ENCODE assay signal across 19 mouse cellular contexts in the genomic region with DNA sequence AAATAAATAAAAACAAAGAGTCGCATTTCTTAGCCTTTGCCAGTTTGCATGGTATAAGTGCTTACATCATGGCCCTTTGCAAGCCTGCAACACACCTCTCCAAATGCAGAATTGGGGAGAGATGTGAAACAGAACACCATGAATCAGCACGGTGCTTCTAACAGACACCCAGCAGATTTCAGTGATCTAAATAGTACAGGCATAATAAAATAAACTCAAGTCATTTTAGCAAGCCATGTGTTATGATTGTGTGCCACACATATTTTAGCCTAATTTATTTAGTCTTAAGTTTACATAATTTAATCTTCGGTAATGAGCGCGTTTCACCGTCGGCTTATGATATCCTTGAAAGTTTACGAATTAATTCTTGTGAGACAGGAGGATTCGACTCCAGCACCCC.
DNase-seq lines count a peak whose midpoint lies in the region; ATAC-seq and TF ChIP-seq lines count a peak whose summit lies in the region.
"Had no signal": no experiment of that assay in that cellular context is flagged by ENCODE, and none has a peak within 500 bp of the region (broad histone marks: within the 10 kb centered on the region; RNA-seq: fewer than 3 reads in every experiment).

No protein-coding gene starts in this region.

- H3K27ac ChIP-seq in forebrain, embryonic 15.5 days (replicated peaks): no peak overlapping the region
- no peak overlapping the region for H3K27ac ChIP-seq in forebrain, embryonic 10.5 days
- no peak overlapping the region for H3K27ac ChIP-seq in forebrain, postnatal 0 days (ENCODE audit: low read depth, low read length)
- H3K27ac ChIP-seq in forebrain, embryonic 11.5 days (ENCODE audit: low read depth, low read length): no peak overlapping the region
- H3K27ac ChIP-seq: embryonic facial prominence, embryonic 13.5 days; embryonic facial prominence, embryonic 15.5 days had no signal

- peaks cover 6% of the 10 kb centered on the region for H3K4me1 ChIP-seq in forebrain, embryonic 15.5 days
- H3K4me1 ChIP-seq in forebrain, embryonic 10.5 days: peaks cover 6% of the 10 kb centered on the region
- H3K4me1 ChIP-seq in forebrain, postnatal 0 days (ENCODE audit: insufficient read depth): no peaks in the 10 kb centered on the region
- no peaks in the 10 kb centered on the region; the same call in 1 of the 2 replicates for H3K4me1 ChIP-seq in forebrain, embryonic 11.5 days (replicated peaks; ENCODE audit: control insufficient read depth, insufficient read depth, low read length)
- H3K4me1 ChIP-seq: embryonic facial prominence, embryonic 13.5 days; embryonic facial prominence, embryonic 15.5 days had no signal

- H3K27me3 ChIP-seq in forebrain, embryonic 15.5 days: no peaks in the 10 kb centered on the region
- no peaks in the 10 kb centered on the region for H3K27me3 ChIP-seq in forebrain, embryonic 10.5 days (ENCODE audit: poor library complexity, severe bottlenecking)
- no peaks in the 10 kb centered on the region for H3K27me3 ChIP-seq in forebrain, postnatal 0 days (ENCODE audit: insufficient read depth, low read length)
- no peaks in the 10 kb centered on the region for H3K27me3 ChIP-seq in forebrain, embryonic 11.5 days (ENCODE audit: control insufficient read depth, insufficient read depth, low read length)
- H3K27me3 ChIP-seq: embryonic facial prominence, embryonic 13.5 days; embryonic facial prominence, embryonic 15.5 days had no signal

- TF ChIP-seq POLR2A in brain, embryonic 14.5 days (IDR thresholded peaks at IDR 0.05; ENCODE audit: borderline replicate concordance, extremely low read depth, insufficient read depth, insufficient read length, poor library complexity, severe bottlenecking): no peak

- no peak overlapping the region for H3K4me2 ChIP-seq in forebrain, embryonic 15.5 days (replicated peaks)
- H3K4me2 ChIP-seq in forebrain, postnatal 0 days (ENCODE audit: low read depth): no peak overlapping the region
- H3K4me2 ChIP-seq in forebrain, embryonic 11.5 days (ENCODE audit: low read depth, low read length, severe bottlenecking): no peak overlapping the region
- H3K4me2 ChIP-seq: embryonic facial prominence, embryonic 13.5 days; embryonic facial prominence, embryonic 15.5 days had no signal

- WGBS in forebrain, embryonic 15.5 days: 68% methylated on average over 9 of the region's 9 CpGs
- 95% methylated on average over 9 of the region's 9 CpGs for WGBS in forebrain, embryonic 10.5 days
- 72% methylated on average over 9 of the region's 9 CpGs for WGBS in forebrain, postnatal 0 days
- WGBS in forebrain, embryonic 11.5 days: 95% methylated on average over 9 of the region's 9 CpGs

- H3K36me3 ChIP-seq in forebrain, embryonic 15.5 days: no peaks in the 10 kb centered on the region
- H3K36me3 ChIP-seq in forebrain, embryonic 10.5 days (replicated peaks): no peaks in the 10 kb centered on the region
- no peaks in the 10 kb centered on the region for H3K36me3 ChIP-seq in forebrain, postnatal 0 days (ENCODE audit: insufficient read depth)
- no peaks in the 10 kb centered on the region for H3K36me3 ChIP-seq in forebrain, embryonic 11.5 days (ENCODE audit: control insufficient read depth, insufficient read depth, low read length)
- H3K36me3 ChIP-seq: embryonic facial prominence, embryonic 13.5 days; embryonic facial prominence, embryonic 15.5 days had no signal

- DNase-seq in forebrain, embryonic 10.5 days (ENCODE audit: extremely low spot score, low spot score): no peak
- DNase-seq in forebrain, postnatal 0 days: peak; percentile 54
- no peak for DNase-seq in forebrain, embryonic 11.5 days (ENCODE audit: low spot score)
- peak; percentile 23 for DNase-seq in brain, embryonic 14.5 days (ENCODE audit: low read depth)
- DNase-seq in adrenal gland, postnatal 36 days: no peak
- DNase-seq: adrenal gland, adult 2 months; adrenal gland, postnatal 10 days; adrenal gland, postnatal 25 days; cerebellum, adult 11 months; cerebellum, adult 18-20 months; cerebellum, adult 8-10 months; cerebellum, adult 9-11 months; cerebellum, postnatal 14 days; cerebellum, postnatal 36 days; embryo, embryonic 11 days had no signal

- no peak overlapping the region for H3K9ac ChIP-seq in forebrain, embryonic 15.5 days (replicated peaks)
- no peak overlapping the region for H3K9ac ChIP-seq in forebrain, postnatal 0 days
- no peak overlapping the region for H3K9ac ChIP-seq in forebrain, embryonic 11.5 days (ENCODE audit: low read length)
- H3K9ac ChIP-seq: embryonic facial prominence, embryonic 13.5 days; embryonic facial prominence, embryonic 15.5 days had no signal

- no peak overlapping the region for H3K4me3 ChIP-seq in forebrain, embryonic 15.5 days
- H3K4me3 ChIP-seq in forebrain, embryonic 10.5 days: no peak overlapping the region
- H3K4me3 ChIP-seq in forebrain, postnatal 0 days (ENCODE audit: low read depth, low read length): no peak overlapping the region
- H3K4me3 ChIP-seq in forebrain, embryonic 11.5 days (ENCODE audit: low read depth, low read length): no peak overlapping the region
- H3K4me3 ChIP-seq: embryonic facial prominence, embryonic 13.5 days; embryonic facial prominence, embryonic 15.5 days; erythroblast, embryonic 14.5 days had no signal

- no peaks in the 10 kb centered on the region for H3K9me3 ChIP-seq in forebrain, embryonic 15.5 days
- H3K9me3 ChIP-seq in forebrain, embryonic 10.5 days: no peaks in the 10 kb centered on the region
- no peaks in the 10 kb centered on the region for H3K9me3 ChIP-seq in forebrain, postnatal 0 days (ENCODE audit: low read length)
- no peaks in the 10 kb centered on the region for H3K9me3 ChIP-seq in forebrain, embryonic 11.5 days (ENCODE audit: control insufficient read depth, low read length)
- H3K9me3 ChIP-seq: embryonic facial prominence, embryonic 13.5 days; embryonic facial prominence, embryonic 15.5 days had no signal

- no peak for TF ChIP-seq CTCF in forebrain, postnatal 0 days (IDR thresholded peaks at IDR 0.05; ENCODE audit: low read depth)
- no peak for TF ChIP-seq CTCF in brain, embryonic 14.5 days (IDR thresholded peaks at IDR 0.05; ENCODE audit: borderline replicate concordance, extremely low read depth, insufficient read depth, insufficient read length)

- ATAC-seq in forebrain, embryonic 15.5 days (replicated peaks): 0 out of 2 replicates have a peak, but pooled peaks have one; percentile 41
- peak; percentile 58; the same call in 1 of the 2 replicates for ATAC-seq in forebrain, postnatal 0 days
- ATAC-seq in forebrain, embryonic 11.5 days (replicated peaks; ENCODE audit: low FRiP score): no peak

Comparison
In these comparisons a context has a peak if more than half of its experiments do, and no peak if none do; other contexts are left out.
1. DNase-seq: peak in forebrain, postnatal 0 days (single experiment) and brain, embryonic 14.5 days (single experiment); none in forebrain, embryonic 10.5 days (single experiment), forebrain, embryonic 11.5 days (single experiment) and adrenal gland, postnatal 36 days (0 of 2).